Mouse (Mus musculus) mouse trophoblast stem cell (cell line): Measurements from ENCODE around the gene Slc25a33.
"Not testable (repeated sequence)": the region's sequence is repeated elsewhere in the genome, so short reads cannot be mapped to it uniquely, and the experiment has no call there.

ENCODE experiments used
- in situ Hi-C, 2 experiments: fragments of 300-500 bp; cut with MseI, MboI; formaldehyde crosslinking; loops; 2 replicates in 1 of 2; 3 replicates in 1 of 2; pipeline ENCODE4 v1.15.1; 2025

Slc25a33 gene

GRCm38 (mm10) chr4:149774094-149774470, at the start of gene Slc25a33:
Slc25a33 (minus strand) TSS chr4:149774277.
- in situ Hi-C loops: no loop called here

GRCm38 (mm10) chr4:149822586-149823196, 48.6 kb upstream of the Slc25a33 start:
- in situ Hi-C loops: no loop called here

DNA sequence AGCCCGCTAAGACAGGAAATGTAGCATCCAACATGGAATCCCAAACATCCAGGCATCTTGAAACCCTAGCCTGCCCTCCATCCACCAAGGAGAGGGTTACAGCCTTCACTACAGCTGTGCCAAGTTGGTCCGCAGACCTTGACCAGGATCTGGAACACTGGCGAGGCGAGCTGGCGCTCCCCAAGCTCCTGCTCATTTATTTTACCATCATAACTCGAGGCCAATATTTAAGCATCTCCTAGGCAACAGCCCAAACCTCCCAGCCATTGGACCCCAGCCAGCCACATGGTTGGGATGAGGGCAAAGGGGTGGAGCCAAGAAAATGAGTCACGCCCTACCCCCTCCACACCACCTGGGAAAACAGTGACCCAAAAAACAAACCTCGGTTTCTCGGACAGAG, 48.0 kb upstream of the Slc25a33 start:
- in situ Hi-C loops: no loop called here

- in situ Hi-C loops: no loop called here
These were observed 46.5 kb upstream of the Slc25a33 start for GRCm38 (mm10) chr4:149820569-149820968.

GRCm38 (mm10) chr4:149819195-149819594, 45.1 kb upstream of the Slc25a33 start:
- in situ Hi-C loops: no loop called here

GRCm38 (mm10) chr4:149816598-149816997, 42.5 kb upstream of the Slc25a33 start:
- in situ Hi-C loops: no loop called here

DNA sequence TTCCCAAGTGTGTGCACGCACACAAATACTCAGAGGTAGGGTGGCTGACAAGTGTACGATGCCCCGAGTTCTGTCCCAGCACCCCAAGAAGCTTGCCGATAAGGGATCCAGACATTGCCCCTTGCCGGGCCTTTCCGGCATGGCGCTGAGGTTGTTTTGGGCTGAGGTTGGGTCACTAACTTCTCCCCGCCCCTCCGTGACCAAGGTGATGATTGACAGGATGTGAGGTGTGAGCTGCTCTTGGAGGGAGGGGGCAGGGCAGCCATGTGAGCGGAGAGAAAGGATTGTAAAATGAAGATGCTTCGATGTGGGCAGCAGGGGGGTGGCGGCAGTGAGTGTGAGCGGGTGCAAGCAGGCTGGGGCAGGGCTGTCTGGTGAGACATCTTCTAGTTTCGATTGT, 41.5 kb upstream of the Slc25a33 start:
- in situ Hi-C loops: no loop called here

GRCm38 (mm10) chr4:149813409-149814184, 39.5 kb upstream of the Slc25a33 start:
- in situ Hi-C loops: no loop called here

GRCm38 (mm10) chr4:149810372-149810771, 36.3 kb upstream of the Slc25a33 start:
- in situ Hi-C loops: not testable (repeated sequence)

DNA sequence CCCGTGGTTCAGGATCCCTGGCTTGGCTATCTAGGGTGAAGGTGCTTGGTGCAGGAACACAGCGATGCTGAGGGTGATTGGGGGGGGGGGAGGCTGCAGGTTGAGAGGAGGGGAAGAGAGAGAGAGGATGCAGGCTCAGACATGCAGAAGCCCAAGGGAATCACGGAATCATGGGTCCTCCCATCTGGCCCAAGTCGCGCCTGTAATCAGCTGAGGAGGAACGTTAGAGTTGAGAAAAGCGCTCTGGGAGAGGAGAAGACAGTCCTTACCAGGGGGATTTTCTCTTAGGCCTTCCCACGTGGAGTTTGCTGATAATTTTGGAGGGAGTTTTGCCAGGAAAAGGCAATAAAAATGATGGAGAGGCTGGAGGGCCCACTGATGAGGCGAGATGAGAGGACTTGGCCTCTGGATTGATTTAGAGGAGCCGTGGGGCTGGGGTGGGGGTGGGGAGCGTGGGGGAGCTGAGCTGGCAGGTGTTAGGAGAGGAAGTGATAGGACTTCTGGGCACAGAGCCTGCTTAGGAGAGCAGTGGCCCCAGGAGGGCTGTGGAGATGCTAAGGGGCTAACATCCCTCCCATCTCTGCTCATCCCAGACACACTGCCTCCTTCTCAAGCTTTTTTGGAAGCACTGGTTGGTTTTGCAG, 34.6 kb upstream of the Slc25a33 start:
- in situ Hi-C loops: loop anchor here in 1 of 2 experiments (10.0 kb wide), 1 partner anchor 146 kb away; the partner anchor contains the start of gene Spsb1

DNA sequence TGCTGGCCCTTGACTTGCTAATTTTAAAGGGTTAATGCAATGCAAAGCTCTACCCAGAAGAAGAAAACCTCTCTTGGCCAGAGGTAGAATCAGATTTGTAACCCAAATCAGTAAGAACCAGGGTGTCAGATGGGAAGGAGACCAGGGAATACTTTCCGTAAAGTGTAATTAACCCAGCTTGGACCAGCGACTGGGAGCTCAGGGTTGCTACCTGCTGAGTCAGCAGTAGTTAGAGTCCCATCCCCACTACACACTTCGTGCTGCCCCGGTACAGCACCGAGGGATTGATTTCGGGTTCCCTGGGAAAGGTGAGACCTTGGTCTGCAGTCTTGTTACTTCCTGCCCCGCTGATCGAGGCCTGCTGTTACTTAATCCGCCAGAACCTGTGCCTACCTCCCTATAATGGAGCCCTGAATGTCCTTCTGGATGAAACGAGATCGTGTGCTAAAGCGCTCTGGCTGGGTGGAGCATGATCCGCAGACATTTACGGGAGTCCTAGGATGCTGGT, 34.0 kb upstream of the Slc25a33 start:
- in situ Hi-C loops: loop anchor here in 1 of 2 experiments (10.0 kb wide), 1 partner anchor 147 kb away; the partner anchor contains the start of gene Spsb1

DNA sequence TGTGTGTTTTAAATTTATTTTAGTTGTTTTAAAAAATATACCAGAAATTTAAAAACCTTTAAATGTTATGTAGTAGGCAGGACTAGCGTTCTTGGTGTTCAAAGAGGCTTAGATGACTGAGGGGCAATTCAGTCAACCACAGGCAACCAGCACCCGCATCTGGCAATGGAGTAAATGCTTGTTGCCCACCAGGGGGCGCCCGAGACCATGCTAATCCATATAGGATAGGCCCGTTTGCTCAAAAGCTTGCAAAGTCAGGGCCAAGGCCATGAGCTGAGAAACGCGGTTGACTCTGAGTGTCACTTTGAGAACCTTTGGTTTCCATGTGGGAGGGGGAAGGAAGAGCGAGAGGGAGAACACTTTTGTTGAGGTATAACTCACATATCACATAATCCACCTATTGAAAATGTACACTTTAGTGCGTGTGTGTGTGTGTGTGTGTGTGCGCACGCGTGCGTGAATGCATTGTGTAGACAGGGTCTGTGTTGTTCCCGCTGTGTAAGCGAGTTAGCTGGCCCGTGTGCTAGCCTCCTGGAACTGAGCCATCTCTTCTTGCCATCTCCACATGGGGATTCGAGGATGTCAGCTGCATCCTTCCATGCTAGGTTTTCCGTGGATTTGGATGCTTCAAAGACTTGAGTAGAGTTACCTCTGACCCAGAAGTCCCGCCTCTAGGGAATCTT, 32.8 kb upstream of the Slc25a33 start:
- in situ Hi-C loops: loop anchor here in 1 of 2 experiments (10.0 kb wide), 1 partner anchor 148 kb away; the partner anchor contains the start of gene Spsb1

- in situ Hi-C loops: loop anchor here (5.0 to 10.0 kb wide), 2 partner anchors 40 to 153 kb away; partner anchors contain the start of gene Spsb1 (in 1 of the 2)
These were observed 28.2 kb upstream of the Slc25a33 start for GRCm38 (mm10) chr4:149802269-149802668.

DNA sequence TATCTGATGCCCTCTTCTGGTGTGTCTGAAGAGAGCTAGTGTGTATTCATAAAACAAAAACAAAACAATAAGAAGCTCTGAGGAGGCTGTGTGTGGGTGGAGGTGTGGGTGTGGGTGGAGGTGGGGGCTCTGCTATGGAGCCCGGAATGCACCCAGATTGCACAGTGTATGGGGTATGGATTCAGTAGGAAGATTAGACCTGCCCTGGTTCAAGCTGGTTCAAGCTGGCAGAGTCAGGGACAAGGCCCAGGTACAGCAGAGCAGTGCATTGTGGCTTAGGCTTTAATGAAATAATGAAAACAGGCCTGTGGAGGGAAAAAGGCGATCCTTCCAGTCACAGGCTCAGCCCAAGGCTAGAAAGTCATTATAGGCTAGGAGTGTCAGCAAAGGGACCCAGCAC, 26.5 kb upstream of the Slc25a33 start:
- in situ Hi-C loops: loop anchor here (5.0 to 10.0 kb wide), 2 partner anchors 42 to 154 kb away; partner anchors contain the start of gene Spsb1 (in 1 of the 2)

- in situ Hi-C loops: loop anchor here (5.0 to 10.0 kb wide), 2 partner anchors 42 to 155 kb away; partner anchors contain the start of gene Spsb1 (in 1 of the 2)
These were observed 26.0 kb upstream of the Slc25a33 start for GRCm38 (mm10) chr4:149800172-149800464.

- in situ Hi-C loops: loop anchor here (5.0 to 10.0 kb wide), 2 partner anchors 43 to 155 kb away; partner anchors contain the start of gene Spsb1 (in 1 of the 2)
These were observed 25.5 kb upstream of the Slc25a33 start for GRCm38 (mm10) chr4:149799346-149800171.

DNA sequence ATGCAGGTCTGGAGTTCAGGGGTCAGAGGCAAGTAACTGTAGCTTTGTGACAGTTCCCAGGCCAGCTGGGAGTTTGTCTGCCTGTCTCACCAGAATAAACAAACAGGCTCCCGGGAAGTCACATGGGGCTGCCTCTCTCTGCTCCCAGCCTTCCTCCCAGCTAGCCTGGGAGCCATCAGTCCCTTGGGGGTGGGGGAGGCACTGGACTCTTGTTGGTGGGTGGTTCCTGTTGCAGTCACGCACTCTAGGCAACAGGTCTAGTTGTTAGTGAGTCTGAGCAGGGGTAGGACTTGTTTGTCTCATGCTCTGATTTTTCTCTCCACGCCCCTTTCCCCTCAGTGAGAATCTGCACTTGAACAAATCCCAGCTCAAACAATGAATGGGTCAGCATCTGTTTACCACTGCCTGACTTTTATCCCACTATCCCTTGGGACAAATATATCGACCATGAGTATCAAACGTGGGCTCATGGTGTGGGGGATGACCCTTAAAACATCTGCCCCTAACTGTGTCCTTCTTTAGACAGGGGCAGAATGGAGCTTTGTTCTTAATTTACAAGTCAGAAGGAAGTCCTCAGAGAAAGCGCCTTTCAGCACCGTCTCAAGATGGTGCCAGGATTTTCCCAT, 24.7 kb upstream of the Slc25a33 start:
- in situ Hi-C loops: no loop called here

DNA sequence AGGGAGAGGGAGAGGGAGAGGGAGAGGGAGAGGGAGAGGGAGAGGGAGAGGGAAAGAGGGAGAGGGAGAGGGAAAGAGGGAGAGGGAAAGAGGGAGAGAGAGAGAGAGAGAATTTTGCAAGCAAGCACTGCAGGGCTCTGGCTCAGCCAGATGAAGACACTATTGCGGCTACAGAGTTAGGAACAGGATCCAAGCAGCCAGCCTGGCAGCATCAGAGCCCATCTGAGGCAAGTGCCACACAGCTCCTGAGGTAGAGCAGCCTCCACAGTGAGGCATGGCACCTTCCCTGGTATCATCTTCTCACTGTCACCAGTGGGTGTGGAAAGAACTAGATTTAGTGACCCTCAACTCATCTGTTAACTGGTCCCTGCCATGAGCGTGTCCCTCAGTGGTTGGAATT, 24.0 kb upstream of the Slc25a33 start:
- in situ Hi-C loops: no loop called here

GRCm38 (mm10) chr4:149797220-149797610, 23.1 kb upstream of the Slc25a33 start:
- in situ Hi-C loops: no loop called here

DNA sequence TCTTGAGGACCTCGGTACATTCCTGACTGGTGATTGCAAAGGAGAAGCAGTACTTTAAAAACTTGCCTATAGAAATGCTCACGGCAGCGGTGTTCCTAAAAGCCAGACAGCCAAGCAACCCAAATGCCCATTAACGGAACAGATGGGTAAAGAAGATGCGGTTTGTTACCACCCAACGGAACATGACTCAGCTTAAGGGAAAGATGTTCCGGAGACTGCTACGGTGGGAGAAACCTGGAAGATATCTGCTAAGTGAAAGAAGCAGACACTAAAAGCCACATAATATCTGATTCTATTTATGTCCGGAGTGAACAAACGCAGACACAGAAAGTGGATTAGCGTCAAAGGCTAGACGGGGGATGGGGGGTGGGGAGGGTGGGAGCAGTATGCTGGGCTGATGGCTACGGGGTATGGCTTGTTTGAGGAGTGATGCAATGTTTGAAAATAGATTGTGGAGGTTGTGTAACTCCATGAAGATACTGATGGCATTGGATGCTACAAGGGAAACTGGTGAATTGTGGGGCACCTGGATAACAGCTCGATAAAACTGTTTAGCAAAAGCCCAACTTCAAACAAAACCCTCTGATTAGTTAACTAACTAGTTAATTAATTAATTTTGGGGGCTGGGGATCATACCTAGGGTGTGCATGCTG, 22.6 kb upstream of the Slc25a33 start:
- in situ Hi-C loops: no loop called here
